Mouse (Mus musculus): ENCODE results near the gene Spag8. TPM values are rescaled to one million over a fixed set of nuclear protein-coding genes. Genes with fewer than 3 reads are reported as not detected.

Gene Spag8
- 1 to 10 TPM; 1.3 to 1.6 (median 1.5) TPM for total RNA-seq (2022)

- DNase-seq (ENCODE audit: low spot score in 2 of 2), result no peak
Measured at GRCm38 (mm10) chr4:43653161-43654015, at the start of gene Spag8. Gene Spag8, minus strand, starts transcription at chr4:43653594.

- DNase-seq (ENCODE audit: low spot score in 2 of 2), result no peak
Measured at GRCm38 (mm10) chr4:43700707-43701106, 47.3 kb upstream of the Spag8 start, which contains the start of gene Olfr70. Gene Olfr70, minus strand, starts transcription at chr4:43700807.

GRCm38 (mm10) chr4:43696561-43696960 is 43.2 kb upstream of the Spag8 start:
- DNase-seq (ENCODE audit: low spot score in 2 of 2), result no peak

- DNase-seq (ENCODE audit: low spot score in 2 of 2), result no peak
Measured at GRCm38 (mm10) chr4:43695249-43695671, 41.9 kb upstream of the Spag8 start.

- no peak for DNase-seq (ENCODE audit: low spot score in 2 of 2)
Measured at GRCm38 (mm10) chr4:43694439-43695248, 41.2 kb upstream of the Spag8 start.

- DNase-seq (ENCODE audit: low spot score in 2 of 2), result no peak
Measured at GRCm38 (mm10) chr4:43693806-43694241, 40.4 kb upstream of the Spag8 start.

GRCm38 (mm10) chr4:43691026-43691425 is 37.6 kb upstream of the Spag8 start:
- DNase-seq (ENCODE audit: low spot score in 2 of 2), result no peak

- no peak for DNase-seq (ENCODE audit: low spot score in 2 of 2)
Measured at GRCm38 (mm10) chr4:43690021-43690420, 36.6 kb upstream of the Spag8 start.

- no peak for DNase-seq (ENCODE audit: low spot score in 2 of 2)
Measured at GRCm38 (mm10) chr4:43679416-43680043, 26.1 kb upstream of the Spag8 start.

- no peak for DNase-seq (ENCODE audit: low spot score in 2 of 2)
Measured at GRCm38 (mm10) chr4:43678541-43678940, 25.1 kb upstream of the Spag8 start.

- no peak for DNase-seq (ENCODE audit: low spot score in 2 of 2)
Measured at GRCm38 (mm10) chr4:43675608-43676007, 22.2 kb upstream of the Spag8 start.

GRCm38 (mm10) chr4:43674974-43675373 is 21.6 kb upstream of the Spag8 start:
- DNase-seq (ENCODE audit: low spot score in 2 of 2), result no peak

GRCm38 (mm10) chr4:43673703-43674102 is 20.3 kb upstream of the Spag8 start:
- DNase-seq (ENCODE audit: low spot score in 2 of 2), result no peak

GRCm38 (mm10) chr4:43672070-43672469 is 18.7 kb upstream of the Spag8 start:
- DNase-seq (ENCODE audit: low spot score in 2 of 2), result peak; percentile 60 to 63

- DNase-seq (ENCODE audit: low spot score in 2 of 2), result peak in 1 of 2 experiments; percentile 24
Measured at GRCm38 (mm10) chr4:43669428-43669794, 16.0 kb upstream of the Spag8 start.

GRCm38 (mm10) chr4:43668782-43669427 is 15.5 kb upstream of the Spag8 start, which contains the start of the genes Tmem8b and Fam221b:
Gene Tmem8b, plus strand, starts transcription at chr4:43668971.
Gene Fam221b, minus strand, starts transcription at chr4:43669145.
- peak; percentile 85 to 86 for DNase-seq (ENCODE audit: low spot score in 2 of 2)

GRCm38 (mm10) chr4:43666412-43666811 is 13.0 kb upstream of the Spag8 start:
- DNase-seq (ENCODE audit: low spot score in 2 of 2), result no peak

- peak in 1 of 2 experiments; percentile 47 for DNase-seq (ENCODE audit: low spot score in 2 of 2)
Measured at GRCm38 (mm10) chr4:43657146-43657545, 3.8 kb upstream of the Spag8 start.

GRCm38 (mm10) chr4:43656339-43657109 is 3.1 kb upstream of the Spag8 start, which contains the start of gene Hint2:
Gene Hint2, minus strand, starts transcription at chr4:43656466.
- peak; percentile 91 to 96 for DNase-seq (ENCODE audit: low spot score in 2 of 2)
